Mouse (Mus musculus) hematopoietic stem cell, adult 5-6 weeks (primary cell): ENCODE results near the gene Rnf215. TPM values are rescaled to one million over a fixed set of nuclear protein-coding genes. Genes with fewer than 3 reads are reported as not detected.
"Not testable (repeated sequence)": the region's sequence is repeated elsewhere in the genome, so short reads cannot be mapped to it uniquely, and the experiment has no call there.

Experiments used
- ATAC-seq, 2 experiments: fragments of 125-278 bp in 1 of 2; replicated peaks in 1 of 2; 2 replicates each; pipeline ENCODE4 v1.8.0; 2016 to 2017; ENCODE audit warnings: inconsistent platforms in 2 of 2, mild to moderate bottlenecking in 2 of 2, moderate number of reproducible peaks in 2 of 2, low read depth in 1 of 2, moderate TSS enrichment in 1 of 2; ENCODE audit not compliant: low FRiP score in 2 of 2, poor library complexity in 2 of 2, severe bottlenecking in 2 of 2, insufficient read depth in 1 of 2, low TSS enrichment in 1 of 2
- total RNA-seq: library from RNA; stranded (forward); fragments of 172-1452, 232-1000 nt; gene quantifications from 2 replicates; pipeline ENCODE4 v1.2.3, GENCODE M21; 2017

Rnf215 gene
- total RNA-seq, 1 experiment from 2014 or later, result 13.8 TPM

- ATAC-seq, result no peak
These were observed 29.7 kb downstream of the Rnf215 start for GRCm38 (mm10) chr11:4164701-4165100.

DNA sequence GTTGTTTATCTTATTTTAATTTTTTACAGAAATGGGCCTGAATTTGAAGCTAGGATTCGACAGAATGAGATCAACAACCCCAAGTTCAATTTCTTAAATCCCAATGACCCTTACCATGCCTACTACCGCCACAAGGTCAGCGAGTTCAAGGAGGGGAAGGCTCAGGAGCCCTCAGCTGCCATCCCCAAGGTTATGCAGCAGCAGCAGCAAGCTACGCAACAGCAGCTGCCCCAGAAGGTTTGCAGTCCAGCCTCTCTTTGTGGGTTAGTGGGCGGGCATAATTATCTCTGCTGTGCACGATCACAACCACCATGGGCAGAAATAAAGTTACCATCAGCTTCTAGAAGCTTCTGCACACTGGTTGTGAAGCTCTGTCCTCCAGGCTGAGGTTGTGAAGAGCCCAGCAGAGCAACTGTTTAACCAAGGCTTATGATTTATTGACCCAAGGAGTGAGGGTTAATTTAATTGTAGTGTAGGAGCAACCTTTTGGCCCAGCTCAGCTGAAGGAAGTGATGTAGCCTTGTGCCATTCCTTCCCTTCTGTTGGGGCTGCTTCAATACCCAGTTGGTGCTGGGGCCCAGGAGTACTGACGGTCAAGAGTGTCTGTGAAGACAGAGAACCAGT is 31.6 kb downstream of the Rnf215 start:
- no peak for ATAC-seq

GRCm38 (mm10) chr11:4174586-4174985 is 39.6 kb downstream of the Rnf215 start:
- no peak for ATAC-seq

GRCm38 (mm10) chr11:4177716-4178115 is 42.7 kb downstream of the Rnf215 start:
- ATAC-seq, result no peak

DNA sequence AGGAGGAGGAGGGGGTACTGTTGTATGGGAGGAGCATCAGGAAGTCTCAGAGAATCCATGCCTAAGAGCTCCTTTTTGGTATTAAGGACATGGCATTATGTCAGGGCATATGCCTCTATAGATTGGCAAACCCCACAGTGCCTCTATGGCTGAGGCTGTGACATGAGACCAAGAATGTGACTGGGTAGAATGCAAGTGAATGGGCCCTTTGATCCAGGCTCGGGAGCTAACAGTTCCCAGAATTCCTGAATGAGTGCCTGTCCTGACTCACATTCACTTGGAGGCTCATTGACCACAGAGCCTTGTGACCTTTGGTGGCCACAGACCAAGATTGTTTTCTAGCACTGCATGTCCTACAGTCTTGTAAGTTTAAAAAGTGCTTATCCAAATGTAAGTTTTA is 47.1 kb downstream of the Rnf215 start:
- no peak for ATAC-seq

- ATAC-seq, result no peak
These were observed 48.5 kb downstream of the Rnf215 start for GRCm38 (mm10) chr11:4183511-4183910.

- ATAC-seq, result no peak
These were observed 49.4 kb downstream of the Rnf215 start for GRCm38 (mm10) chr11:4184251-4184952.

- ATAC-seq, result not testable (repeated sequence)
These were observed 50.5 kb downstream of the Rnf215 start for GRCm38 (mm10) chr11:4185480-4185879.

GRCm38 (mm10) chr11:4186486-4187317 is 51.7 kb downstream of the Rnf215 start, which contains the start of gene Tbc1d10a:
TSS of gene Tbc1d10a (plus strand) at chr11:4186789.
- ATAC-seq, result peak; percentile 99 to 100

GRCm38 (mm10) chr11:4187318-4187700 is 52.3 kb downstream of the Rnf215 start:
- ATAC-seq, result no peak

- ATAC-seq, result no peak
These were observed 54.2 kb downstream of the Rnf215 start for GRCm38 (mm10) chr11:4189182-4189581.

- ATAC-seq, result no peak
These were observed 55.7 kb downstream of the Rnf215 start for GRCm38 (mm10) chr11:4190677-4191076.

Other genes starting within 250 kb of the Rnf215 start
- gene 4921536K21Rik, start 240.1 kb upstream of the Rnf215 start, total RNA-seq, result 0.31 TPM in 1 of 2 replicates, not detected in the other
- 0.79 and 1.3 TPM in 2 replicates for gene Dusp18, start 240.0 kb upstream of the Rnf215 start, total RNA-seq
- gene Slc35e4, start 220.5 kb upstream of the Rnf215 start, total RNA-seq, result 3.3 and 4.1 TPM in 2 replicates
- gene Tcn2, start 203.0 kb upstream of the Rnf215 start, total RNA-seq, result 15.0 and 21.2 TPM in 2 replicates
- gene Pes1, start 171.2 kb upstream of the Rnf215 start, total RNA-seq, result 117 and 128 TPM in 2 replicates
- gene 4930556J24Rik, start 158.4 kb upstream of the Rnf215 start, total RNA-seq, result not detected in 2 replicates
- 0.38 and 2.2 TPM in 2 replicates for gene Gal3st1, start 151.6 kb upstream of the Rnf215 start, total RNA-seq
- gene Sec14l4, start 103.7 kb upstream of the Rnf215 start, total RNA-seq, result not detected in 2 replicates
- not detected in 2 replicates for gene Sec14l3, start 70.4 kb upstream of the Rnf215 start, total RNA-seq
- 5.5 and 15.3 TPM in 2 replicates for gene Mtfp1, start 39.8 kb upstream of the Rnf215 start, total RNA-seq
- gene Sec14l2, start 11.8 kb upstream of the Rnf215 start, total RNA-seq, result 3.1 and 5.9 TPM in 2 replicates
- gene Ccdc157, start 25.1 kb downstream of the Rnf215 start, total RNA-seq, result 1.6 and 2.8 TPM in 2 replicates
- 34.0 and 48.0 TPM in 2 replicates for gene Sf3a1, start 25.1 kb downstream of the Rnf215 start, total RNA-seq
- 9.6 and 13.6 TPM in 2 replicates for gene Tbc1d10a, start 51.6 kb downstream of the Rnf215 start, total RNA-seq
- 1.9 TPM in 2 replicates for gene Castor1, start 83.0 kb downstream of the Rnf215 start, total RNA-seq
- 20.2 and 22.8 TPM in 2 replicates for gene Osm, start 101.2 kb downstream of the Rnf215 start, total RNA-seq
- gene Lif, start 122.4 kb downstream of the Rnf215 start, total RNA-seq, result 19.3 and 22.7 TPM in 2 replicates